Mouse (Mus musculus): ENCODE measurements around the gene Prr15l. TPM values are rescaled to one million over a fixed set of nuclear protein-coding genes. Genes with fewer than 3 reads are reported as not detected.

Gene Prr15l
- total and polyA plus RNA-seq, 2 experiments, result 0.46 to 0.64 TPM

- Histone ChIP-seq H3K4me1 (ENCODE audit: control insufficient read depth, insufficient read depth, low read length) (peaks cover 24% of the 10 kb centered on the region), H3K27ac (replicated peaks; ENCODE audit: insufficient read depth, low read depth, low read length) (no peak overlapping the region), H3K27me3 (ENCODE audit: control insufficient read depth, insufficient read depth, low read length) (no peaks in the 10 kb centered on the region), H3K36me3 (ENCODE audit: control insufficient read depth, insufficient read depth, low read length) (no peaks in the 10 kb centered on the region), H3K79me2 (ENCODE audit: control insufficient read depth, insufficient read depth, low read length) (peaks cover 20% of the 10 kb centered on the region; the same call in 1 of the 2 replicates), H3K9ac (ENCODE audit: low read depth, low read length) (no peak overlapping the region), H3K4me3 (ENCODE audit: insufficient read depth, low read depth, low read length) (no peak overlapping the region)
- TF ChIP-seq CTCF (IDR thresholded peaks at IDR 0.05; ENCODE audit: low read depth, low read length) (no peak), POLR2A (IDR thresholded peaks at IDR 0.05; ENCODE audit: extremely low read depth, insufficient read depth, low read length) (no peak)
- 88% methylated on average over 5 of the region's 5 CpGs for WGBS
- no peak for DNase-seq (ENCODE audit: extremely low read depth, low read depth, low spot score)
Measured at GRCm38 (mm10) chr11:96973426-96973964, 45.6 kb downstream of the Prr15l start.

- no peaks in the 10 kb centered on the region for H3K27me3 ChIP-seq (ENCODE audit: control insufficient read depth, insufficient read depth, low read length)
- WGBS, result 82% methylated on average over 5 of the region's 5 CpGs
- H3K9ac ChIP-seq (ENCODE audit: low read depth, low read length), result no peak overlapping the region
- peaks cover 19% of the 10 kb centered on the region for H3K4me1 ChIP-seq (ENCODE audit: control insufficient read depth, insufficient read depth, low read length)
- DNase-seq (ENCODE audit: extremely low read depth, low read depth, low spot score), result peak; percentile 31
- TF ChIP-seq CTCF (IDR thresholded peaks at IDR 0.05; ENCODE audit: low read depth, low read length) (no peak), POLR2A (IDR thresholded peaks at IDR 0.05; ENCODE audit: extremely low read depth, insufficient read depth, low read length) (no peak)
- peaks cover 20% of the 10 kb centered on the region; the same call in 1 of the 2 replicates for H3K79me2 ChIP-seq (ENCODE audit: control insufficient read depth, insufficient read depth, low read length)
- no peak overlapping the region for H3K27ac ChIP-seq (replicated peaks; ENCODE audit: insufficient read depth, low read depth, low read length)
- no peaks in the 10 kb centered on the region for H3K36me3 ChIP-seq (ENCODE audit: control insufficient read depth, insufficient read depth, low read length)
- no peak overlapping the region for H3K4me3 ChIP-seq (ENCODE audit: insufficient read depth, low read depth, low read length)
Measured at GRCm38 (mm10) chr11:96974813-96975212, 46.9 kb downstream of the Prr15l start.

DNA sequence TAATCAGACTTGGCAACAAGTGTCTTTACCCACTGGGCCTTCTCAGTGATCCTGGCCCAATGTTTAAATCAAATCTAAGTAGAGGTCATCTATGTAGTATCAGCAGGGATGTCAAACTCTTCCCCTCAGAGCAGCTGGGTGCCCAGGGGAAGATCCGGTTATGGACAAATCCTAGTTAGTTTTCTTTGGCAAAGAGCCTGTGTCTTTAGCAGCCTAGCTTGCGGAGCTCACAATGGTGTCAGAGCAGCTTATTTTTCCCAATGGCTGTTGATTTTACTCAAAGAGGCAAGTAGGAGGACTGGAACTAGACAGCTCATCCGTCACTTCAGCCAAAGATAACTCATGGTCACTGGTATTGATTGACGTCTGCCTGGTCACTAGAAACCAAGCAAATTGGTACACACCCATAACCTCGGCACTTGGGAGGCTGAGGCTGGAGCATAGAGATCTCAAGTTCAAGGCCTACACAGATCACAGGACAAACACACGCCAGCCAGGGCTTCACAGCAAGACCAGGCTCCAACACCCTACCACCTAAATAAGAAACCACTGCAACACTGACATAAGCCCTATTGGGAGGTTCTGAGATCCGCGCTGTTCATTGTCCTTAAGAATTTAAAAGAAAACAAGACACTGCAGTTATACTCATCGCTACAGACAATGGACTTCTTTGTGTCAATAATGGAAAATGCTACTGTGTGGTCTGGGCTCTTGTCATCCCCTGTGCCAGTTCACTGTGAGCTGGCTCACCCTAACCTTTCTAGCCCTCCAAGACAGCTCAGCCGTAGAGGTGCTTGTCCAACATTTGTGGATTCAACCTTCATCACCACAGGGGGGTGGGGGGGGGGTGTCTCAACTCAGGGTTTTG, 47.8 kb downstream of the Prr15l start:
- WGBS, result 42% methylated on average over 10 of the region's 10 CpGs
- H3K27me3 ChIP-seq (ENCODE audit: control insufficient read depth, insufficient read depth, low read length), result no peaks in the 10 kb centered on the region
- peak; percentile 63 for DNase-seq (ENCODE audit: extremely low read depth, low read depth, low spot score)
- peak overlapping the region; percentile 6; the same call in 1 of the 2 replicates for H3K9ac ChIP-seq (ENCODE audit: low read depth, low read length)
- no peaks in the 10 kb centered on the region for H3K36me3 ChIP-seq (ENCODE audit: control insufficient read depth, insufficient read depth, low read length)
- H3K4me1 ChIP-seq (ENCODE audit: control insufficient read depth, insufficient read depth, low read length), result peaks cover 14% of the 10 kb centered on the region
- TF ChIP-seq CTCF (IDR thresholded peaks at IDR 0.05; ENCODE audit: low read depth, low read length), result no peak
- TF ChIP-seq POLR2A (IDR thresholded peaks at IDR 0.05; ENCODE audit: extremely low read depth, insufficient read depth, low read length), result no peak
- H3K4me3 ChIP-seq (ENCODE audit: insufficient read depth, low read depth, low read length), result no peak overlapping the region
- H3K27ac ChIP-seq (replicated peaks; ENCODE audit: insufficient read depth, low read depth, low read length), result peak overlapping the region; percentile 98
- H3K79me2 ChIP-seq (ENCODE audit: control insufficient read depth, insufficient read depth, low read length), result peaks cover 19% of the 10 kb centered on the region; the same call in 1 of the 2 replicates

- no peaks in the 10 kb centered on the region for H3K27me3 ChIP-seq (ENCODE audit: control insufficient read depth, insufficient read depth, low read length)
- H3K27ac ChIP-seq (replicated peaks; ENCODE audit: insufficient read depth, low read depth, low read length), result peak overlapping the region; percentile 98
- DNase-seq (ENCODE audit: extremely low read depth, low read depth, low spot score), result no peak
- no peaks in the 10 kb centered on the region for H3K36me3 ChIP-seq (ENCODE audit: control insufficient read depth, insufficient read depth, low read length)
- peak overlapping the region; percentile 6 for H3K9ac ChIP-seq (ENCODE audit: low read depth, low read length)
- H3K4me1 ChIP-seq (ENCODE audit: control insufficient read depth, insufficient read depth, low read length), result peaks cover 14% of the 10 kb centered on the region
- H3K4me3 ChIP-seq (ENCODE audit: insufficient read depth, low read depth, low read length), result no peak overlapping the region
- 20% methylated on average over 3 of the region's 3 CpGs for WGBS
- TF ChIP-seq CTCF (IDR thresholded peaks at IDR 0.05; ENCODE audit: low read depth, low read length), result no peak
- peaks cover 17% of the 10 kb centered on the region; the same call in 1 of the 2 replicates for H3K79me2 ChIP-seq (ENCODE audit: control insufficient read depth, insufficient read depth, low read length)
Measured at GRCm38 (mm10) chr11:96976379-96976687, 48.4 kb downstream of the Prr15l start.

- H3K4me1 ChIP-seq (ENCODE audit: control insufficient read depth, insufficient read depth, low read length), result peaks cover 14% of the 10 kb centered on the region
- WGBS, result under 1% methylated on average over 40 of the region's 50 CpGs
Measured at GRCm38 (mm10) chr11:96976911-96977591, 49.1 kb downstream of the Prr15l start.

More at GRCm38 (mm10) chr11:96976911-96977591, 49.1 kb downstream of the Prr15l start:
- Histone ChIP-seq H3K27me3 (ENCODE audit: control insufficient read depth, insufficient read depth, low read length) (no peaks in the 10 kb centered on the region), H3K36me3 (ENCODE audit: control insufficient read depth, insufficient read depth, low read length) (no peaks in the 10 kb centered on the region), H3K9ac (ENCODE audit: low read depth, low read length) (peak overlapping the region; percentile 99), H3K27ac (replicated peaks; ENCODE audit: insufficient read depth, low read depth, low read length) (peak overlapping the region; percentile 98), H3K79me2 (ENCODE audit: control insufficient read depth, insufficient read depth, low read length) (peaks cover 17% of the 10 kb centered on the region; the same call in 1 of the 2 replicates), H3K4me3 (ENCODE audit: insufficient read depth, low read depth, low read length) (peak overlapping the region; percentile 99)
- TF ChIP-seq POLR2A (IDR thresholded peaks at IDR 0.05; ENCODE audit: extremely low read depth, insufficient read depth, low read length), result peak; percentile 74
- peak; percentile 10; the same call in 1 of the 2 replicates for TF ChIP-seq CTCF (IDR thresholded peaks at IDR 0.05; ENCODE audit: low read depth, low read length)
- peak; percentile 59 for DNase-seq (ENCODE audit: extremely low read depth, low read depth, low spot score)

Measured in liver, adult 2 months (tissue).